Mouse (Mus musculus) lung, embryonic 14.5 days (tissue): ENCODE results near the gene Gpr39. TPM values are rescaled to one million over a fixed set of nuclear protein-coding genes. Genes with fewer than 3 reads are reported as not detected.
A peak's percentile ranks its signal among the peaks of the same experiment; 100 is the strongest.

Experiments used
- ATAC-seq: fragments of 200-750 bp; cut with Nextera tagmentation; 2 replicates; pipeline ENCODE4 v1.8.0; 2017; ENCODE audit warnings: mild to moderate bottlenecking, moderate TSS enrichment, moderate library complexity; ENCODE audit not compliant: insufficient read depth
- DNase-seq: peaks from one replicate; pipeline ENCODE4 v3.0.0-alpha.2; 2015
- H3K27ac ChIP-seq: fragments of 300-500 bp; sonication (generic); 2 replicates; pipeline ENCODE4 v1.5.1; 2014; ENCODE audit warnings: low read depth, mild to moderate bottlenecking, moderate library complexity
- H3K27me3 ChIP-seq: fragments of 300-500 bp; sonication (generic); 2 replicates; pipeline ENCODE4 v1.6.1; 2014; ENCODE audit warnings: low read length, control low read depth; ENCODE audit not compliant: insufficient read depth
- H3K36me3 ChIP-seq: fragments of 300-500 bp; sonication (generic); 2 replicates; pipeline ENCODE4 v1.6.1; 2014; ENCODE audit warnings: control low read depth; ENCODE audit not compliant: insufficient read depth
- H3K4me1 ChIP-seq: fragments of 300-500 bp; sonication (generic); 2 replicates; pipeline ENCODE4 v1.6.1; 2014; ENCODE audit warnings: antibody characterized with exemption, control low read depth; ENCODE audit not compliant: insufficient read depth
- H3K4me2 ChIP-seq: fragments of 300-500 bp; sonication (generic); 2 replicates; pipeline ENCODE4 v1.6.1; 2014; ENCODE audit warnings: mild to moderate bottlenecking
- H3K4me3 ChIP-seq: fragments of 300-500 bp; sonication (generic); 2 replicates; pipeline ENCODE4 v1.5.1; 2014; ENCODE audit warnings: low read depth, low read length
- H3K9ac ChIP-seq: fragments of 300-500 bp; sonication (generic); 2 replicates; pipeline ENCODE4 v1.6.1; 2014
- H3K9me3 ChIP-seq: fragments of 300-500 bp; sonication (generic); 2 replicates; pipeline ENCODE4 v1.6.1; 2016; ENCODE audit warnings: low read depth, low read length, control low read depth
- CTCF ChIP-seq: IDR thresholded peaks from 2 replicates; pipeline ENCODE4 v1.5.1; 2016; ENCODE audit warnings: antibody characterized with exemption, low read depth
- WGBS: fragments of 180-500 bp; shearing (Covaris S2); extraction: QIAGEN DNeasy Blood & Tissue Kit; methylation state at CpG from one replicate; pipeline ENCODE4 v1.1.7; 2014; 5-methylcytosine and 5-hydroxymethylcytosine counted together
- polyA plus RNA-seq: library from polyadenylated mRNA; unstranded; fragments of >200 nt; fragmentation: Nextera tagmentation; extraction: Ambion mirVana; gene quantifications from 2 replicates; pipeline ENCODE4 v1.2.1, GENCODE M21; 2014

The Gpr39 gene
- polyA plus RNA-seq, 1 experiment from 2014 or later, result 2.5 TPM

DNA sequence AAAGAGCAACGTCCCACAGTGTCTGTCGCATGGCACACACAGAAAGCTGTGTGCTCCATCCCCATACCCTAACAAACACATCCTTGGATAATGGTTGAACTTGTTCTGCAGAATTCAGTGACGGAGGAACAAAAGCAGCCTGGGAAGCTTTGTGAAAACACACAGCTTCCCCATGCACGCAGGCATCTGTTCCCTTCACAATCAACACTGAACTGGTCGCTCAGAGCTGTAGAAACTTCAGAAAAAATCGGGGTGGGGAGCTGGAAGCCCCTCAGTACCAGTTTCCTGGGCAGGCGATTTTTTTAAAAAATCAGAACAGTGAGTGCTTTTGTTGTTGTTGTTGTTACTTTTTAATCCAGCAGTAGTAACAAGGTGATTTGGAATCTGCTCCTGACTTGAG is 193.3 kb downstream of the Gpr39 start:
- DNase-seq (no peak), ATAC-seq (no peak)
- Histone ChIP-seq H3K27ac (no peak overlapping the region), H3K9me3 (no peaks in the 10 kb centered on the region), H3K9ac (no peak overlapping the region), H3K4me3 (no peak overlapping the region), H3K36me3 (no peaks in the 10 kb centered on the region), H3K4me2 (no peak overlapping the region), H3K4me1 (no peaks in the 10 kb centered on the region), H3K27me3 (no peaks in the 10 kb centered on the region)
- WGBS, result 42% methylated on average over 7 of the region's 7 CpGs
- TF ChIP-seq CTCF, result no peak

DNA sequence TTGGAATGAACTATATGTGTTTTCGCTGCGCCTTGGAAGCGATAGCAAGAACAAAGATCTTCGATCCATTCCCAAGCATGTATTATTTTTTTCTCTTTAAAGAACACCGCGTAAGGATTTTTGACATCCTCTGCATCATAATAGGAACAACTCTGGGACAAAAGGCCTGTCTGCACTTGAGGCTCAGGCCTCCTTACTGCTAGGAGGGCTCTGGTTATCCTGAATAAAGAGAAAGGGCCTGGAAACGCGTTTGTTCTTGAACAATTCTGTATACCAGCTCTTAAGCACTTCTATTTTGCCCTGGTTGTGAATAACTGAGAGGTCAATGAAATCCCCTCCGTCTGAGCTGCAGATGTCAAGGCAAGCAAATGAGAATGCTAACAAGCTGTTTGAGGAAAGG is 216.4 kb downstream of the Gpr39 start:
- no peak overlapping the region for H3K9ac ChIP-seq
- no peak overlapping the region for H3K4me3 ChIP-seq
- no peak overlapping the region for H3K27ac ChIP-seq
- H3K36me3 ChIP-seq, result no peaks in the 10 kb centered on the region
- DNase-seq (no peak), ATAC-seq (no peak)
- H3K4me1 ChIP-seq, result no peaks in the 10 kb centered on the region
- no peak overlapping the region for H3K4me2 ChIP-seq
- H3K9me3 ChIP-seq, result no peaks in the 10 kb centered on the region
- H3K27me3 ChIP-seq, result no peaks in the 10 kb centered on the region
- WGBS, result 86% methylated on average over 9 of the region's 9 CpGs
- no peak for TF ChIP-seq CTCF

- peak; percentile 35; the same call in 1 of the 2 replicates for ATAC-seq
- H3K9me3 ChIP-seq, result no peaks in the 10 kb centered on the region
- peaks cover 37% of the 10 kb centered on the region for H3K27me3 ChIP-seq
- no peaks in the 10 kb centered on the region for H3K36me3 ChIP-seq
- peak overlapping the region; percentile 94; the same call in 1 of the 2 replicates for H3K4me2 ChIP-seq
- H3K27ac ChIP-seq, result no peak overlapping the region
- H3K4me1 ChIP-seq, result no peaks in the 10 kb centered on the region
- H3K4me3 ChIP-seq, result peak overlapping the region; percentile 44; the same call in 1 of the 2 replicates
- WGBS, result 8% methylated on average over 14 of the region's 14 CpGs
- no peak overlapping the region for H3K9ac ChIP-seq
- peak; percentile 64 for TF ChIP-seq CTCF
- DNase-seq, result peak; percentile 75
Observed at GRCm38 (mm10) chr1:125910211-125910870, 233.5 kb downstream of the Gpr39 start.

DNA sequence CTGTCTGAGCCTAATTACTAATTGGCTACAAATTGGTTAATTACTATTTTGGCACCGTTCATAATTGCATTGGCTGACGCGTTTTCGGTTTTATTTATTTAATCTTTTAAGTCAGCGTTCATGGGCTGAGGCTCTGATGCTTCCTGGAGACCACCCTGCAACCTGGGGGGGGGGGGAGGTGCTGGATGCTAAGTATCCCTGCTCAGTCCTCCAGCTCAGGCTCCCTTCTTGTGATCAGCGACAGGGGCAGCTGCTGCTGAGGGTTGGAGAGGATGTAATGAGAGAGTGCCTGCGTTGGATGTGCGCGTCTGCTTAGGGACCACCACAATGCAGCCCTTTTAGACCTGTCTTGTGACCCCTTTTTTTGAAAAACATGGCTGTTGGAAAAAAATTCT is 234.1 kb downstream of the Gpr39 start:
- H3K9ac ChIP-seq, result no peak overlapping the region

DNA sequence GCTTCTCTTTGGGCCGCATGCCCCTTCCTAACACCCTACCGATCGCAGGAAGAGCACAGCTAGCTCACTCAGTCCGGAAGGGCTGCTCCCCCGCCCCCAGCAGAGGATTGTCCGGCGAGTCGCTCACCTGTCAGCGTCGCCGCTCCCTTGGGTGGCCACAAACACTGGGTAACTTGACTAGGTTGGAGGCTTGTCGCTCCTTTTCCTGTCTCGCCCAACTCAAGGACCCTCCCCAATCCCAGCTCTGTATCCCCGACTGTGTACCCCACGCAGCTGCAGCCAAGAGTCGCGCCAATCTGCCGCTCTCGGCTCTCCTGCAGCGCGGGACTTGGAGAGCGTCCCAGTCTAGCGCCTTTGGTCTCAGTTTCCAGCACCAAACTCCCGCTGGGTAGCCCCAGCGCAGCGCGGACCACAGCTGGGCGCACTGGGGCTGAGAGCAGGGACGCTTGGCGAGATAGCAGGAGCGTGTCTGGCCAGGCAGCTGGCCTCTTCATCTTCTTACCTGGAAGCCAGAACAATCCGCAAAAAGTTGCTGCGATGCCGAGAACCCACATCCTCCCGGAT is 234.6 kb downstream of the Gpr39 start:
- peak; percentile 76 for ATAC-seq
- no peaks in the 10 kb centered on the region for H3K9me3 ChIP-seq
- DNase-seq, result peak; percentile 87
- WGBS, result under 1% methylated on average over 35 of the region's 35 CpGs
- H3K4me1 ChIP-seq, result no peaks in the 10 kb centered on the region
- peak overlapping the region; percentile 44 for H3K4me3 ChIP-seq
- peak overlapping the region; percentile 94 for H3K4me2 ChIP-seq
- TF ChIP-seq CTCF, result no peak
- H3K27me3 ChIP-seq, result peaks cover 37% of the 10 kb centered on the region
- H3K27ac ChIP-seq, result no peak overlapping the region
- peak overlapping the region; percentile 23; the same call in 1 of the 2 replicates for H3K9ac ChIP-seq
- no peaks in the 10 kb centered on the region for H3K36me3 ChIP-seq

More for the DNA sequence above, 234.1 kb downstream of the Gpr39 start:
- H3K4me3 ChIP-seq, result peak overlapping the region; percentile 44
- H3K27me3 ChIP-seq, result peaks cover 37% of the 10 kb centered on the region
- ATAC-seq (peak; percentile 40), DNase-seq (no peak)
- 2% methylated on average over 9 of the region's 9 CpGs for WGBS
- H3K27ac ChIP-seq, result no peak overlapping the region
- H3K4me1 ChIP-seq, result no peaks in the 10 kb centered on the region
- no peaks in the 10 kb centered on the region for H3K36me3 ChIP-seq
- H3K9me3 ChIP-seq, result no peaks in the 10 kb centered on the region
- peak overlapping the region; percentile 94 for H3K4me2 ChIP-seq
- no peak for TF ChIP-seq CTCF

GRCm38 (mm10) chr1:125911901-125912445 is 235.2 kb downstream of the Gpr39 start:
- peaks cover 37% of the 10 kb centered on the region for H3K27me3 ChIP-seq
- TF ChIP-seq CTCF, result no peak
- peak overlapping the region; percentile 94 for H3K4me2 ChIP-seq
- WGBS, result under 1% methylated on average over 42 of the region's 43 CpGs
- H3K4me3 ChIP-seq, result peak overlapping the region; percentile 44
- peak overlapping the region; percentile 23; the same call in 1 of the 2 replicates for H3K9ac ChIP-seq
- no peaks in the 10 kb centered on the region for H3K36me3 ChIP-seq
- no peaks in the 10 kb centered on the region for H3K4me1 ChIP-seq
- DNase-seq, result peak; percentile 58
- peak; percentile 67 for ATAC-seq
- H3K9me3 ChIP-seq, result no peaks in the 10 kb centered on the region
- H3K27ac ChIP-seq, result no peak overlapping the region
